Mouse (Mus musculus) heart, embryonic 15.5 days (tissue): ENCODE data around the gene Hexb. TPM values are rescaled to one million over a fixed set of nuclear protein-coding genes. Genes with fewer than 3 reads are reported as not detected.
A peak's percentile ranks its signal among the peaks of the same experiment; 100 is the strongest.

Experiments used
- ATAC-seq: fragments of 200-750 bp; cut with Nextera tagmentation; replicated peaks from 2 replicates; pipeline ENCODE4 v1.8.0; 2017; ENCODE audit warnings: low read depth, moderate TSS enrichment; ENCODE audit not compliant: insufficient number of reproducible peaks, insufficient read depth, low FRiP score
- H3K27ac ChIP-seq: fragments of 300-500 bp; sonication (generic); 2 replicates; pipeline ENCODE4 v1.5.1; 2015; ENCODE audit warnings: mild to moderate bottlenecking, inconsistent platforms
- H3K27me3 ChIP-seq: fragments of 300-500 bp; sonication (generic); 2 replicates; pipeline ENCODE4 v1.6.1; 2015; ENCODE audit warnings: inconsistent platforms
- H3K36me3 ChIP-seq: fragments of 300-500 bp; sonication (generic); 2 replicates; pipeline ENCODE4 v1.6.1; 2015; ENCODE audit warnings: mild to moderate bottlenecking, inconsistent platforms
- H3K4me1 ChIP-seq: fragments of 300-500 bp; sonication (generic); replicated peaks from 2 replicates; pipeline ENCODE4 v1.6.1; 2015; ENCODE audit warnings: inconsistent platforms
- H3K4me2 ChIP-seq: fragments of 300-500 bp; sonication (generic); 2 replicates; pipeline ENCODE4 v1.6.1; 2015; ENCODE audit warnings: inconsistent platforms, mild to moderate bottlenecking, moderate library complexity
- H3K4me3 ChIP-seq: fragments of 300-500 bp; sonication (generic); 2 replicates; pipeline ENCODE4 v1.5.1; 2015; ENCODE audit warnings: mild to moderate bottlenecking, inconsistent platforms
- H3K9ac ChIP-seq: fragments of 300-500 bp; sonication (generic); 2 replicates; pipeline ENCODE4 v1.6.1; 2015; ENCODE audit warnings: mild to moderate bottlenecking, inconsistent platforms
- H3K9me3 ChIP-seq: fragments of 300-500 bp; sonication (generic); replicated peaks from 2 replicates; pipeline ENCODE4 v1.6.1; 2016; ENCODE audit warnings: inconsistent platforms
- WGBS: fragments of 180-500 bp; shearing (Covaris S2); methylation state at CpG from one replicate; pipeline ENCODE4 v1.1.7; 2015; ENCODE audit warnings: mixed read lengths; 5-methylcytosine and 5-hydroxymethylcytosine counted together
- polyA plus RNA-seq: library from polyadenylated mRNA; unstranded; fragments of >200 nt; fragmentation: Nextera tagmentation; extraction: Ambion mirVana; gene quantifications from 2 replicates; pipeline ENCODE4 v1.2.1, GENCODE M21; 2015

The Hexb gene
- 35.1 and 46.6 TPM in 2 replicates for polyA plus RNA-seq

- peak within 1 kb of the TSS; percentile 69 for H3K4me3 ChIP-seq
- WGBS = under 1% methylated on average over 45 of the region's 45 CpGs
Measured at GRCm38 (mm10) chr13:97197932-97198562, at the start of gene Hexb. Hexb (minus strand) TSS chr13:97198357.

GRCm38 (mm10) chr13:97247754-97248153, 49.6 kb upstream of the Hexb start:
- Histone ChIP-seq H3K4me3 (no peak overlapping the region), H3K9me3 (no peaks in the 10 kb centered on the region), H3K36me3 (peaks cover 12% of the 10 kb centered on the region; the same call in 1 of the 2 replicates), H3K4me2 (no peak overlapping the region), H3K4me1 (peaks cover 38% of the 10 kb centered on the region), H3K27ac (no peak overlapping the region), H3K9ac (no peak overlapping the region), H3K27me3 (no peaks in the 10 kb centered on the region)
- no peak for ATAC-seq
- 75% methylated on average over 4 of the region's 4 CpGs for whole genome bisulfite sequencing

More at GRCm38 (mm10) chr13:97197932-97198562, at the start of gene Hexb:
- Histone ChIP-seq H3K9ac (peak within 1 kb of the TSS; percentile 69), H3K4me2 (peak within 1 kb of the TSS; percentile 92), H3K4me1 (peaks cover 18% of the 10 kb centered on the region), H3K9me3 (no peaks in the 10 kb centered on the region), H3K27me3 (no peaks in the 10 kb centered on the region), H3K27ac (peak within 1 kb of the TSS; percentile 86), H3K36me3 (no peaks in the 10 kb centered on the region)
- peak; percentile 95 for ATAC-seq

- WGBS = 85% methylated on average over 16 of the region's 16 CpGs
- Histone ChIP-seq H3K4me1 (peaks cover 42% of the 10 kb centered on the region), H3K27me3 (no peaks in the 10 kb centered on the region), H3K4me2 (no peak overlapping the region), H3K36me3 (peaks cover 12% of the 10 kb centered on the region; the same call in 1 of the 2 replicates), H3K4me3 (no peak overlapping the region), H3K27ac (no peak overlapping the region), H3K9ac (no peak overlapping the region), H3K9me3 (no peaks in the 10 kb centered on the region)
- ATAC-seq = no peak
Measured at GRCm38 (mm10) chr13:97246217-97246616, 48.1 kb upstream of the Hexb start.

GRCm38 (mm10) chr13:97245157-97245556, 47.0 kb upstream of the Hexb start:
- no peaks in the 10 kb centered on the region for H3K9me3 ChIP-seq
- 84% methylated on average over 12 of the region's 12 CpGs for WGBS
- H3K9ac ChIP-seq = no peak overlapping the region
- H3K4me3 ChIP-seq = no peak overlapping the region
- no peaks in the 10 kb centered on the region for H3K27me3 ChIP-seq
- ATAC-seq = no peak
- peaks cover 45% of the 10 kb centered on the region for H3K4me1 ChIP-seq
- H3K4me2 ChIP-seq = no peak overlapping the region
- peaks cover 5% of the 10 kb centered on the region; the same call in 1 of the 2 replicates for H3K36me3 ChIP-seq
- H3K27ac ChIP-seq = no peak overlapping the region

GRCm38 (mm10) chr13:97244712-97245105, 46.6 kb upstream of the Hexb start:
- no peak for ATAC-seq
- Histone ChIP-seq H3K36me3 (peaks cover 5% of the 10 kb centered on the region; the same call in 1 of the 2 replicates), H3K27me3 (no peaks in the 10 kb centered on the region), H3K4me1 (peaks cover 47% of the 10 kb centered on the region), H3K9ac (no peak overlapping the region), H3K4me2 (peak overlapping the region; percentile 96), H3K4me3 (peak overlapping the region; percentile 86), H3K27ac (no peak overlapping the region), H3K9me3 (no peaks in the 10 kb centered on the region)
- WGBS = 64% methylated on average over 11 of the region's 11 CpGs

- Histone ChIP-seq H3K27ac (no peak overlapping the region), H3K4me2 (peak overlapping the region; percentile 96), H3K9me3 (no peaks in the 10 kb centered on the region), H3K4me3 (peak overlapping the region; percentile 86), H3K4me1 (peaks cover 47% of the 10 kb centered on the region), H3K27me3 (no peaks in the 10 kb centered on the region), H3K36me3 (peaks cover 5% of the 10 kb centered on the region; the same call in 1 of the 2 replicates), H3K9ac (peak overlapping the region; percentile 95; the same call in 1 of the 2 replicates)
- no peak for ATAC-seq
- WGBS = 44% methylated on average over 15 of the region's 15 CpGs
Measured at GRCm38 (mm10) chr13:97243962-97244711, 46.0 kb upstream of the Hexb start.

GRCm38 (mm10) chr13:97242716-97243115, 44.6 kb upstream of the Hexb start:
- Histone ChIP-seq H3K36me3 (peaks cover 5% of the 10 kb centered on the region; the same call in 1 of the 2 replicates), H3K9ac (peak overlapping the region; percentile 95), H3K27me3 (no peaks in the 10 kb centered on the region), H3K9me3 (no peaks in the 10 kb centered on the region), H3K4me3 (peak overlapping the region; percentile 86), H3K27ac (peak overlapping the region; percentile 22; the same call in 1 of the 2 replicates), H3K4me2 (peak overlapping the region; percentile 96), H3K4me1 (peaks cover 44% of the 10 kb centered on the region)
- 12% methylated on average over 6 of the region's 6 CpGs for WGBS
- no peak for ATAC-seq

- Histone ChIP-seq H3K4me2 (peak overlapping the region; percentile 96), H3K36me3 (peaks cover 5% of the 10 kb centered on the region; the same call in 1 of the 2 replicates), H3K4me1 (peaks cover 44% of the 10 kb centered on the region), H3K9me3 (no peaks in the 10 kb centered on the region), H3K9ac (peak overlapping the region; percentile 95), H3K27ac (peak overlapping the region; percentile 94), H3K27me3 (no peaks in the 10 kb centered on the region), H3K4me3 (peak overlapping the region; percentile 86)
- under 1% methylated on average over 20 of the region's 20 CpGs for WGBS
- no peak for ATAC-seq
Measured at GRCm38 (mm10) chr13:97241787-97242280, 43.7 kb upstream of the Hexb start.

- ATAC-seq = peak; percentile 92
- Histone ChIP-seq H3K27me3 (no peaks in the 10 kb centered on the region), H3K27ac (peak within 1 kb of the TSS; percentile 94), H3K4me1 (peaks cover 44% of the 10 kb centered on the region), H3K4me2 (peak within 1 kb of the TSS; percentile 96), H3K4me3 (peak within 1 kb of the TSS; percentile 86), H3K9me3 (no peaks in the 10 kb centered on the region), H3K9ac (peak within 1 kb of the TSS; percentile 95), H3K36me3 (peaks cover 2% of the 10 kb centered on the region; the same call in 1 of the 2 replicates)
- under 1% methylated on average over 81 of the region's 89 CpGs for WGBS
Measured at GRCm38 (mm10) chr13:97240965-97241786, 43.0 kb upstream of the Hexb start, which contains the start of gene Enc1. Enc1 (plus strand) TSS chr13:97241105.

GRCm38 (mm10) chr13:97240279-97240964, 42.3 kb upstream of the Hexb start:
- H3K4me3 ChIP-seq = peak overlapping the region; percentile 86
- H3K4me1 ChIP-seq = peaks cover 44% of the 10 kb centered on the region
- peak; percentile 44 for ATAC-seq
- peak overlapping the region; percentile 96 for H3K4me2 ChIP-seq
- H3K27me3 ChIP-seq = no peaks in the 10 kb centered on the region
- no peaks in the 10 kb centered on the region for H3K36me3 ChIP-seq
- peak overlapping the region; percentile 81 for H3K9ac ChIP-seq
- WGBS = under 1% methylated on average over 35 of the region's 36 CpGs
- H3K9me3 ChIP-seq = no peaks in the 10 kb centered on the region
- H3K27ac ChIP-seq = peak overlapping the region; percentile 94
